In genomic region chr12:100455453-100455852, GRCm38 (mm10) we compare ENCODE assay signal across 11 mouse cellular contexts.
DNase-seq lines count a peak whose midpoint lies in the region; ATAC-seq and TF ChIP-seq lines count a peak whose summit lies in the region.
"Had no signal": no experiment of that assay in that cellular context is flagged by ENCODE, and none has a peak within 500 bp of the region (broad histone marks: within the 10 kb centered on the region; RNA-seq: fewer than 3 reads in every experiment).

No protein-coding gene starts in this region.

- DNase-seq in liver, adult 2 months (ENCODE audit: extremely low read depth, low read depth, low spot score): peak; percentile 95
- no peak for DNase-seq in liver
- DNase-seq in adrenal gland, postnatal 36 days: peak; percentile 49 to 67
- DNase-seq in gastrocnemius, postnatal 14 days: peak; percentile 59
- peak; percentile 49 for DNase-seq in lung, postnatal 36 days
- DNase-seq in thymus, postnatal 36 days: no peak
- no peak for DNase-seq in left cerebral cortex, postnatal 25 days (ENCODE audit: low spot score in 2 of 2)
- no peak for DNase-seq in liver, embryonic 11.5 days (ENCODE audit: low spot score)

- no peak overlapping the region for H3K4me3 ChIP-seq in liver, adult 2 months (ENCODE audit: insufficient read depth, low read depth, low read length)
- no peak overlapping the region for H3K4me3 ChIP-seq in liver, embryonic 11.5 days (ENCODE audit: low read depth, low read length)
- H3K4me3 ChIP-seq: forebrain, embryonic 15.5 days; kidney, embryonic 15.5 days had no signal

- H3K9ac ChIP-seq in liver, adult 2 months (ENCODE audit: low read depth, low read length): no peak overlapping the region
- no peak overlapping the region for H3K9ac ChIP-seq in liver, embryonic 11.5 days (ENCODE audit: low read depth, low read length)
- H3K9ac ChIP-seq: forebrain, embryonic 15.5 days; kidney, embryonic 15.5 days; liver, embryonic 14.5 days had no signal

- no peaks in the 10 kb centered on the region for H3K27me3 ChIP-seq in liver, adult 2 months (ENCODE audit: control insufficient read depth, insufficient read depth, low read length)
- no peaks in the 10 kb centered on the region for H3K27me3 ChIP-seq in liver, embryonic 11.5 days (replicated peaks; ENCODE audit: control insufficient read depth, insufficient read depth, low read length)
- H3K27me3 ChIP-seq: forebrain, embryonic 15.5 days; kidney, embryonic 15.5 days had no signal

- H3K4me1 ChIP-seq in liver, adult 2 months (ENCODE audit: control insufficient read depth, insufficient read depth, low read length): peaks cover 12% of the 10 kb centered on the region
- no peaks in the 10 kb centered on the region for H3K4me1 ChIP-seq in liver, embryonic 11.5 days (replicated peaks; ENCODE audit: control insufficient read depth, insufficient read depth, low read length)
- H3K4me1 ChIP-seq: forebrain, embryonic 15.5 days; kidney, embryonic 15.5 days had no signal

- ATAC-seq in liver, embryonic 11.5 days (replicated peaks; ENCODE audit: low FRiP score): no peak
- ATAC-seq: forebrain, embryonic 15.5 days had no signal

- no peak overlapping the region for H3K27ac ChIP-seq in liver, adult 2 months (replicated peaks; ENCODE audit: insufficient read depth, low read depth, low read length)
- no peak overlapping the region for H3K27ac ChIP-seq in liver, embryonic 11.5 days (ENCODE audit: low read depth, low read length)
- H3K27ac ChIP-seq: forebrain, embryonic 15.5 days; kidney, embryonic 15.5 days; liver, embryonic 14.5 days had no signal

- no peak for TF ChIP-seq POLR2A in liver, adult 2 months (IDR thresholded peaks at IDR 0.05; ENCODE audit: extremely low read depth, insufficient read depth, low read length)

- intact Hi-C loops in gastrocnemius, postnatal 14 days (cut with DNase I; ENCODE audit: low total_unique reads): no loop called here
- intact Hi-C loops in left cerebral cortex, postnatal 25 days (cut with DNase I): no loop called here

- H3K36me3 ChIP-seq in liver, adult 2 months (ENCODE audit: control insufficient read depth, insufficient read depth, low read length): peaks cover 6% of the 10 kb centered on the region; the same call in 1 of the 2 replicates
- 0 out of 2 replicates have a peak, but pooled peaks cover 2% of the 10 kb centered on the region for H3K36me3 ChIP-seq in liver, embryonic 11.5 days (ENCODE audit: control insufficient read depth, insufficient read depth, low read length)

- no peaks in the 10 kb centered on the region; the same call in 1 of the 2 replicates for H3K79me2 ChIP-seq in liver, adult 2 months (ENCODE audit: control insufficient read depth, insufficient read depth, low read length)

- 21% methylated on average over 2 of the region's 2 CpGs for WGBS in liver, adult 2 months
- WGBS in liver, embryonic 11.5 days: 83% methylated on average over 2 of the region's 2 CpGs

- peak; percentile 61 for TF ChIP-seq CTCF in liver, adult 2 months (IDR thresholded peaks at IDR 0.05; ENCODE audit: low read depth, low read length)

- no peak overlapping the region for H3K4me2 ChIP-seq in liver, embryonic 11.5 days
- H3K4me2 ChIP-seq: forebrain, embryonic 15.5 days; kidney, embryonic 15.5 days had no signal

- no peaks in the 10 kb centered on the region for H3K9me3 ChIP-seq in liver, embryonic 11.5 days (ENCODE audit: control insufficient read depth, low read length)
- H3K9me3 ChIP-seq: forebrain, embryonic 15.5 days; kidney, embryonic 15.5 days had no signal

Comparison
In these comparisons a context has a peak if more than half of its experiments do, and no peak if none do; other contexts are left out.
1. DNase-seq: peak in liver, adult 2 months (single experiment), adrenal gland, postnatal 36 days (2 of 2), gastrocnemius, postnatal 14 days (single experiment) and lung, postnatal 36 days (single experiment); none in liver (single experiment), thymus, postnatal 36 days (0 of 2), left cerebral cortex, postnatal 25 days (0 of 2) and liver, embryonic 11.5 days (single experiment).